Mouse (Mus musculus): ENCODE results near the gene Rrp7a.

Gene Rrp7a

GRCm38 (mm10) chr15:83111874-83112273 is 10.7 kb downstream of the Rrp7a start:
- DNase-seq (ENCODE audit: low spot score), result no peak

- no peak for DNase-seq (ENCODE audit: low spot score)
Measured at GRCm38 (mm10) chr15:83111290-83111689, 11.3 kb downstream of the Rrp7a start.

- DNase-seq (ENCODE audit: low spot score), result no peak
Measured at GRCm38 (mm10) chr15:83107814-83108213, 14.8 kb downstream of the Rrp7a start.

- no peak for DNase-seq (ENCODE audit: low spot score)
Measured at GRCm38 (mm10) chr15:83106426-83106825, 16.2 kb downstream of the Rrp7a start.

GRCm38 (mm10) chr15:83103111-83103510 is 19.5 kb downstream of the Rrp7a start:
- DNase-seq (ENCODE audit: low spot score), result no peak

- no peak for DNase-seq (ENCODE audit: low spot score)
Measured at GRCm38 (mm10) chr15:83100332-83100662, 22.3 kb downstream of the Rrp7a start.

GRCm38 (mm10) chr15:83099533-83100331 is 22.9 kb downstream of the Rrp7a start:
- peak; percentile 86 for DNase-seq (ENCODE audit: low spot score)

- DNase-seq (ENCODE audit: low spot score), result peak; percentile 12
Measured at GRCm38 (mm10) chr15:83095950-83096349, 26.7 kb downstream of the Rrp7a start.

- DNase-seq (ENCODE audit: low spot score), result no peak
Measured at GRCm38 (mm10) chr15:83093687-83094086, 28.9 kb downstream of the Rrp7a start.

- peak; percentile 13 for DNase-seq (ENCODE audit: low spot score)
Measured at GRCm38 (mm10) chr15:83090874-83091273, 31.7 kb downstream of the Rrp7a start.

- no peak for DNase-seq (ENCODE audit: low spot score)
Measured at GRCm38 (mm10) chr15:83089429-83089605, 33.3 kb downstream of the Rrp7a start, which contains the start of gene Serhl. TSS of gene Serhl (plus strand) at chr15:83089506.

- DNase-seq (ENCODE audit: low spot score), result no peak
Measured at GRCm38 (mm10) chr15:83088495-83089428, 33.8 kb downstream of the Rrp7a start.

- DNase-seq (ENCODE audit: low spot score), result no peak
Measured at GRCm38 (mm10) chr15:83086636-83087328, 35.8 kb downstream of the Rrp7a start.

GRCm38 (mm10) chr15:83085901-83086300 is 36.7 kb downstream of the Rrp7a start:
- peak; percentile 58 for DNase-seq (ENCODE audit: low spot score)

- no peak for DNase-seq (ENCODE audit: low spot score)
Measured at GRCm38 (mm10) chr15:83084022-83084640, 38.5 kb downstream of the Rrp7a start.

GRCm38 (mm10) chr15:83083530-83083929 is 39.1 kb downstream of the Rrp7a start:
- DNase-seq (ENCODE audit: low spot score), result no peak

GRCm38 (mm10) chr15:83075607-83076525 is 46.7 kb downstream of the Rrp7a start:
- DNase-seq (ENCODE audit: low spot score), result no peak

- DNase-seq (ENCODE audit: low spot score), result no peak
Measured at GRCm38 (mm10) chr15:83074179-83074578, 48.4 kb downstream of the Rrp7a start.

- DNase-seq (ENCODE audit: low spot score), result peak; percentile 13
Measured at GRCm38 (mm10) chr15:83071752-83072151, 50.8 kb downstream of the Rrp7a start.

- no peak for DNase-seq (ENCODE audit: low spot score)
Measured at GRCm38 (mm10) chr15:83070942-83071341, 51.7 kb downstream of the Rrp7a start.

GRCm38 (mm10) chr15:83068270-83068669 is 54.3 kb downstream of the Rrp7a start:
- DNase-seq (ENCODE audit: low spot score), result no peak
